Mouse (Mus musculus) R1 (cell line): ENCODE measurements at regions not wholly inside any gene's neighbourhood (a gene's known extent, or its start where the extent isn't known, plus 50 kb on each side); places are given as distances from the start of the nearest gene placed in this dataset.
A peak's percentile ranks its signal among the peaks of the same experiment; 100 is the strongest.

Experiments used
- DNase-seq: peaks from one replicate; pipeline ENCODE4 v3.0.0-alpha.2; 2018; ENCODE audit warnings: low read depth, low spot score

GRCm38 (mm10) chr13:110784162-110784785 lies 389.4 kb downstream of the Plk2 start:
- no peak for DNase-seq

DNA sequence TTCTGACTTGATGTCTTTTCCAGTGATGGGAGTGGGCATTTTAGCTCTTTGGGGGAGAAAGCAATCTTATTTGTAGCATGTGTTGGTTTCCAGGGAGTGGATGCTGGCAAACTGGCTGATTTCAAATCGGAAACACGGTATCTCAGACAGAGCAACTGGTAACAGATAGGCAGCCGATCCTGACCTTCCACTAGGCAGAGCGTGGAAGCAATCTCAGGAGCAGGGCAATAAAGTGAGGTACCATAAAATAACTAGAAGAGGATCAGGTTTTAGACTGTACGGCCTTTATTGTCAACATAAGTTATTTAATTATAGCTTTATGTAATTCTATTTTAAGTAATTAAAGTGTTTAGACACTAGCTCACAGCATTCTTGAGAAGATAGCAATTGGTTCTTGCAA lies 390.0 kb downstream of the Plk2 start:
- no peak for DNase-seq

DNA sequence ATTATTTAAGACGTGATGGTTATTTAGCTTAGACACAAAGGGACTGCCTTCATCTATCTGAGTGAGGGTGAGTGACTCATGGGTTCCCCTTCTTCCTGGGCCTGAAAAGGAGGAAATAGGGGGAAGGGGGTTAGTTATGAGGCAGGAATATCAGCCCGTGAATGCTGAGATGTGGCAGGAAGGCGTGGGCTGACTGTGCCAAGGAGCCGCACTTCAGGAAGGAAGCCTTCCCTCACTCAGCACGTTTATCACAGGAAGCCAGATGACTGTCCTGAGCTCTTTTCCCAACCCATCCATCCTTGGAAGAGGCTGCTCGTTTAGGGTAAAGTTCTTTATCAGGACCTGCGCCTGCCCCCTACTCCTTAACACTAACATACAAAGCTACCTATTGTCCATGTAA lies 403.5 kb downstream of the Plk2 start:
- no peak for DNase-seq

GRCm38 (mm10) chr13:110802841-110803240 lies 408.0 kb downstream of the Plk2 start:
- DNase-seq = no peak

DNA sequence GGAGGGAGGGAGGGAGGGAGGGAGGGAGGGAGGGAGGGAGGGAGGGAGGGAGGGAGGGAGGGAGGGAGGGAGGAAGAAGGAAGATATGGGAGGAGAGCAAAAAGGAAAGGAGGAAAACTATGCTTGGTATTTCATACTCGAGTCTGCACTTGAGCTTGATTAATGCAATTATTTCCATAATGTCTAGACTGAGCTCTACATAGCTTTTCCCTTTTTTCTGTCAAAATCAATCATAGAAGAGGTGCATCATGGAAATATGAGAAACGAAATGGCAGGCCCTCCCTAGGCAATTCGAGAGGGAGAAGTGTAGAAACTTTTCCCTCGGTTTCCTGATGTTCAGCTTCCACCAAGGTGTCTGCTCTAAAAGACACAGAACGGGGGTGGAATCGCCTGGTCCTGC lies 417.6 kb downstream of the Plk2 start:
- no peak for DNase-seq

GRCm38 (mm10) chr13:110814066-110814465 lies 419.2 kb downstream of the Plk2 start:
- DNase-seq = no peak

GRCm38 (mm10) chr13:110819301-110819862 lies 424.5 kb downstream of the Plk2 start:
- no peak for DNase-seq

DNA sequence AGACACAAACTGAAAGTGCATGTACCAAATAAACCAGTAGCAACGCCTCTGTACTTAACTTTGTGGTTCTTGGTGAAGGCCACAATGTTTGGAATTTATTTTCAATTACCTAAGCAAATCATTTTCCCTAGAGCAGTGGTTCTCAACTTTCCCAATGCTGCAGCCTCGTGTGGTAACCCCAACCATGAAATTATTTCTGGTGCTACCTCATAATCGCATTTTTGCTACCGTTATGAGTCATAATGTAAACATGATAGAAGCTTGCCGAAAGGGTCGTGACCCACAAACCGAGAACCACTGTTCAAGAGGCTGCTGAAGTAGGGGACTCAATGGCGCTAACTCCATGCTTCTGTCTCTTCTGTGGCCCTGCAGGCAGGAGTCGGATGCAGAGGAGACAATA lies 429.9 kb upstream of the Actbl2 start:
- no peak for DNase-seq

GRCm38 (mm10) chr13:110832442-110832841 lies 422.4 kb upstream of the Actbl2 start:
- DNase-seq = no peak

GRCm38 (mm10) chr13:110836936-110837335 lies 417.9 kb upstream of the Actbl2 start:
- no peak for DNase-seq

- DNase-seq = no peak
These were observed 412.9 kb upstream of the Actbl2 start for GRCm38 (mm10) chr13:110841949-110842348.

DNA sequence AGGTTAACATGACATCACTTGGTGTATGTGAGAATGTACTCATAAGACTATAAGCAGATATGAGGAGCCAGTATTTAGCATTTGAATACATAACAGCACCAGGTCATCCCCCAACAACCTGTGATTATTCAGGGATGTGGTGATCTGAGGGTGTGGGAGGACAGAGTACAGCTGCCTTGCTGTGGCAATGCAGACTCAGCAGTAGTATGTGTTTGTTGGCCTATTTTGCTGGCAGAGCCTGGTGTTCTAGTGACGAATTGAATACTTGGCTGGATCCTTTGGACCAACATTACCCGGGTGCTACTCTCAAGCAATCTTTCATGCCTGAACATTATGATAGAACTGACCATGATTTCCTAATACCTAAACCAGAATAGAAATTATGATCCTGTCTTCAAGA lies 409.1 kb upstream of the Actbl2 start:
- no peak for DNase-seq

DNA sequence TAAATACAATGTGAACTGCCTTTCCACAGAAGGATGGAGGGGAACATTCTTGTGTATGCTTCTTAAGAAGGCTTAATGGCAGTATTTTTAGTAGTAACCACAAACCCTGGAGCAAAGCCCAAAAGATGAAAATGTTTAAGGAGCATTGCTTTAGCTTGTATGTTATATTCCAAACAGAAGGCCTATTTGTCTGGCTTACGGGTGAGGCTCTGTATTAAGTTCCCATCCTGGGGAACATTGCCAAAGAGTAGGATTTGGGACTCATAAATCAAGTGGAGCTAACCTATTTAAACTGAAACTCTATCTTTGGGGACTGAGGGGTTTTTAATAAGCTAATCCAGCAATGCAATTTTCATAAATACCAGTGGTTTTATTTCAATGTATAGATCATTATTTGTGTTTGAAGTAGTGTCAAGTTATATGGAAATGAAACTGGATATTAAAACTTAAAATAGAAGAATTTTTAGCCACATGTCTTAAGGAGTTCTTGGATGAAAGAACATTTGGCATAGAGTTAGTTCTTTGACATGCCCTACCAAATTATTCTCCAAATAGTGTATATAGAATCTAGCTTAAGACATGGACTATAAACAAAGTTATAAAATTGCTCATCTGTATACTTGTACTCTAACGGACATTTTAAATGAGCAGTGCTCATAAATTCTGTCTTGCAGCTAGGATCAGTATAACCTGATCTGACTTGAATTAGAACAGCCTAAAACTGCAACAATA lies 401.7 kb upstream of the Actbl2 start:
- DNase-seq = no peak

DNA sequence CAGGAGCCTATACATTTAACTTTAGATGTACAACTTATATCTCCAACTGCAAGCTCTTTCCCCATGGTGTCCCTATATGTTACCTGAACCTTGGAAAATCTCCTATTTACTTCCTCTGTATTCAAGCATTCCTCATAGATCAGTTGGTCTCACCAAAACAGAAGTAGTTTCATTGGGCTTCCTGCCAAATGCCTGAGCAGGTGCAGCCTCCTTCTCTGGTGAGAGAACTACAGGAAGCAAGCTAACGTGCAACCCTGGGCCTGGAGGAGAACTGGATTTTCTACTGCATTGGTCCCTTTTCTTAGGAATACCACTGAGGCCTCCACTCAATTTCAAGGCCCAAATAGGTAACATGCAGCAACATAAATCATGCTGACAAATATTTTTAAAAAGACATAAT lies 400.6 kb upstream of the Actbl2 start:
- no peak for DNase-seq

GRCm38 (mm10) chr13:110865902-110866512 lies 388.8 kb upstream of the Actbl2 start:
- DNase-seq = no peak

DNA sequence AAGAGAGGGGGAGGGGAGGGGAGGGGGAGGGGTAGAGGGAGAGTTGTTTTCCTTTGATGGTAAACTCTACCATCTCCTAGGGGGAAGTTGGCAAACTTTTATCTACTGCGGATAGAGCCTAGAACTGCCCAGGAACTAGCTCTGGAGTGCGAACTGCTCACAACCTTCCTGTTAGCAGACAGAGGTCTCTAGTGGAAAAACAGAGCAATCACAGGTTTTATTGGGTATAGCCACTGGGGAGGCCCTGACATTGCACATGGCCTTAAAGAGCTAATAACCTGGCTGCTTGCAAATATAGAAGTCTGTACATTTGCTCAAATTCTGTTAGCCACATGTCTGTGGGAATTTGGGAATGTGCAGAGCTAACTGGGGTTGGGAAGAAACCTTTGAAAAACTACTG lies 388.1 kb upstream of the Actbl2 start:
- DNase-seq = peak; percentile 10

DNA sequence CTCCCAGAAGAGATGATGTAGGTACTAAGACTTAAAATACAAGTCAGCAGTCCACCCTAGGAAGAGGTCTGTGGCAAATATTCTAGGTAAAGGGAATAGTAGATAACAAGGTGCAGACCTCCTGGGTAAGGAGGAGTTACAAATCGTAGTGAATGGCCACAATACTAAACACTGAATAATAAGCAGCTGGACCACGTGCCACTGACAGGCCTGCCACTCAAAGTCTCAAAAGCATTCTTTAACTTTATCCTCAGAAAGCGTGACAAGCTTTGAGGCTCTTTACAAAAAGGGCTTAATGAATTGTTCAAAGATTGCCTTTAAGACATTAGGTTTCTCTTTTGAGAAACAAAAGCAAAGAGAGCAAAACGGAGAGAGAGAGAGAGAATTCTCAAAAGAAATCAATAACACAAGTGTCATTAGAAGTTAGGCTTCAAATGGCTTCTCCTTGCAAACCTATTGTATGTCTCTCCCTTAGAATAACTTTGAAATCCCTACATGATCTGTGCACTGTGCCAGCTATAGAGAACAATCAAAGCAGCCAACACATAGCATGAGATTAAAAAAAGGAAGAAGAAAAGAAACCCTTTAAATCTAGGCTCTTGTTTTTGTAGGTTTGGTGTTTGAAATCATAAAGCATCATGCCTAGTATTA lies 383.6 kb upstream of the Actbl2 start:
- DNase-seq = no peak

DNA sequence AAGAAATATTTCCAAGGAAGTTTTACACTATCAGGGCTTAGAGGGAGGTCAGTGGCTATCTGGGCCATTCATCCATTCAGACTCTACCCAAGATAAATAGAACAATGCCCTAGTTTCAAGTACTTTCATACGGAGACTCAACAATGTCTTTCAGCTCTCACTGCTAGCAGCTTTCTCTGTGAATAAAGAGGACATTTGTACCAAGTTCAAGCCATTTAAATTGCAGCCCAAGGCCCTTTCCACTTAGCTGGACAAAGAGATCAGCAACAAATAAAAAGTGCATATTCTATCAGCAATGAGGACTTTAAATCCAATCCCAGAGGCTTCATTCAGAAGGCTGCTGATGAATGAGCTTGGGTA lies 383.1 kb upstream of the Actbl2 start:
- DNase-seq = no peak

DNA sequence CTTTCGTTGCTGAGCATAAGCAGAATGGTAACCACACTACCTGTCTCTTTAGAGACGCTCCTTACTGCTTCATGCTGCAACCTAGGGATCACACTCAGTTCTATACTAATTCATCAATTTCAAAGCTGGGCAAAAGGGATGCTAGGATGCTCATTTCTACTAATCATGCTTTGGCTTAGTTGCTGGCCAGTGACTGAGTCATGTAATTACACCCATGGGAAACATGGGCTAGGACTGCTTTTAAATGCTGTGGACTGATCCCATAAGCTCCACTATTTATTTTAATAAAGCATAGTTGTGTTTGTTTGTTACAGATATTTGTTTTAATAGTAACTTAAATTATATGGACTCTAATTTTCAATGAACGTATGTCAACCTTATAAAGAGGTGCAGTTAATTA lies 373.2 kb upstream of the Actbl2 start:
- DNase-seq = no peak

GRCm38 (mm10) chr13:110882173-110882572 lies 372.6 kb upstream of the Actbl2 start:
- no peak for DNase-seq

GRCm38 (mm10) chr13:110882661-110883172 lies 372.1 kb upstream of the Actbl2 start:
- no peak for DNase-seq

GRCm38 (mm10) chr13:110893909-110894308 lies 360.9 kb upstream of the Actbl2 start:
- no peak for DNase-seq
